Mouse (Mus musculus): Measurements from ENCODE around the gene Rps6ka2. TPM values are rescaled to one million over a fixed set of nuclear protein-coding genes. Genes with fewer than 3 reads are reported as not detected.

Gene Rps6ka2
- total and polyA plus RNA-seq, 2 experiments from 2014 or later = 13.6 to 37.4 TPM

- DNase-seq (ENCODE audit: low spot score) (no peak), ATAC-seq (ENCODE audit: insufficient read depth, low read depth) (no peak)
- Histone ChIP-seq H3K36me3 (replicated peaks; ENCODE audit: control insufficient read depth, insufficient read depth, low read length) (no peaks in the 10 kb centered on the region), H3K27ac (ENCODE audit: low read depth) (no peak overlapping the region), H3K4me2 (ENCODE audit: low read depth, low read length) (no peak overlapping the region), H3K9me3 (replicated peaks; ENCODE audit: control insufficient read depth, low read length) (no peaks in the 10 kb centered on the region), H3K4me3 (ENCODE audit: low read depth, low read length) (no peak overlapping the region), H3K27me3 (ENCODE audit: control insufficient read depth, insufficient read depth, low read length) (no peaks in the 10 kb centered on the region), H3K9ac (replicated peaks; ENCODE audit: low read depth, low read length) (no peak overlapping the region), H3K4me1 (ENCODE audit: control insufficient read depth, insufficient read depth) (peaks cover 9% of the 10 kb centered on the region)
- WGBS = 80% methylated on average over 11 of the region's 11 CpGs
- TF ChIP-seq EP300 (IDR thresholded peaks at IDR 0.05; ENCODE audit: low read depth) = no peak
- TF ChIP-seq CTCF (IDR thresholded peaks at IDR 0.05; ENCODE audit: low read depth) = no peak
Observed at GRCm38 (mm10) chr17:7210648-7211047, 40.7 kb downstream of the Rps6ka2 start.

- no peak for DNase-seq (ENCODE audit: low spot score)
- Histone ChIP-seq H3K9me3 (replicated peaks; ENCODE audit: control insufficient read depth, low read length) (no peaks in the 10 kb centered on the region), H3K27ac (ENCODE audit: low read depth) (no peak overlapping the region), H3K9ac (replicated peaks; ENCODE audit: low read depth, low read length) (no peak overlapping the region), H3K27me3 (ENCODE audit: control insufficient read depth, insufficient read depth, low read length) (no peaks in the 10 kb centered on the region), H3K4me3 (ENCODE audit: low read depth, low read length) (no peak overlapping the region), H3K36me3 (replicated peaks; ENCODE audit: control insufficient read depth, insufficient read depth, low read length) (no peaks in the 10 kb centered on the region), H3K4me2 (ENCODE audit: low read depth, low read length) (no peak overlapping the region), H3K4me1 (ENCODE audit: control insufficient read depth, insufficient read depth) (peaks cover 9% of the 10 kb centered on the region)
- ATAC-seq (ENCODE audit: insufficient read depth, low read depth) = no peak
- TF ChIP-seq EP300 (IDR thresholded peaks at IDR 0.05; ENCODE audit: low read depth) = no peak
- no peak for TF ChIP-seq CTCF (IDR thresholded peaks at IDR 0.05; ENCODE audit: low read depth)
- 55% methylated on average over 4 of the region's 4 CpGs for WGBS
Observed at GRCm38 (mm10) chr17:7211893-7212292, 42.0 kb downstream of the Rps6ka2 start.

- WGBS = 23% methylated on average over 2 of the region's 2 CpGs
- Histone ChIP-seq H3K4me3 (ENCODE audit: low read depth, low read length) (no peak overlapping the region), H3K4me1 (ENCODE audit: control insufficient read depth, insufficient read depth) (peaks cover 17% of the 10 kb centered on the region), H3K27ac (ENCODE audit: low read depth) (no peak overlapping the region), H3K36me3 (replicated peaks; ENCODE audit: control insufficient read depth, insufficient read depth, low read length) (no peaks in the 10 kb centered on the region), H3K27me3 (ENCODE audit: control insufficient read depth, insufficient read depth, low read length) (no peaks in the 10 kb centered on the region), H3K9ac (replicated peaks; ENCODE audit: low read depth, low read length) (no peak overlapping the region), H3K9me3 (replicated peaks; ENCODE audit: control insufficient read depth, low read length) (no peaks in the 10 kb centered on the region), H3K4me2 (ENCODE audit: low read depth, low read length) (no peak overlapping the region)
- ATAC-seq (ENCODE audit: insufficient read depth, low read depth) = peak; percentile 39; the same call in 1 of the 2 replicates
- DNase-seq (ENCODE audit: low spot score) = no peak
- TF ChIP-seq CTCF (IDR thresholded peaks at IDR 0.05; ENCODE audit: low read depth) (no peak), EP300 (IDR thresholded peaks at IDR 0.05; ENCODE audit: low read depth) (no peak)
Observed at GRCm38 (mm10) chr17:7213214-7213613, 43.3 kb downstream of the Rps6ka2 start.

- DNase-seq (ENCODE audit: low spot score) = no peak
- H3K4me3 ChIP-seq (ENCODE audit: low read depth, low read length) = no peak overlapping the region
- TF ChIP-seq CTCF (IDR thresholded peaks at IDR 0.05; ENCODE audit: low read depth) (no peak), EP300 (IDR thresholded peaks at IDR 0.05; ENCODE audit: low read depth) (no peak)
- no peak overlapping the region for H3K27ac ChIP-seq (ENCODE audit: low read depth)
- H3K9me3 ChIP-seq (replicated peaks; ENCODE audit: control insufficient read depth, low read length) = no peaks in the 10 kb centered on the region
- H3K27me3 ChIP-seq (ENCODE audit: control insufficient read depth, insufficient read depth, low read length) = no peaks in the 10 kb centered on the region
- H3K4me2 ChIP-seq (ENCODE audit: low read depth, low read length) = no peak overlapping the region
- no peak for ATAC-seq (ENCODE audit: insufficient read depth, low read depth)
- H3K4me1 ChIP-seq (ENCODE audit: control insufficient read depth, insufficient read depth) = peaks cover 26% of the 10 kb centered on the region
- no peak overlapping the region for H3K9ac ChIP-seq (replicated peaks; ENCODE audit: low read depth, low read length)
- no peaks in the 10 kb centered on the region for H3K36me3 ChIP-seq (replicated peaks; ENCODE audit: control insufficient read depth, insufficient read depth, low read length)
- WGBS = 72% methylated on average over 3 of the region's 3 CpGs
Observed at GRCm38 (mm10) chr17:7214061-7214460, 44.1 kb downstream of the Rps6ka2 start.

GRCm38 (mm10) chr17:7217791-7218329 is 47.9 kb downstream of the Rps6ka2 start:
- Histone ChIP-seq H3K27ac (ENCODE audit: low read depth) (no peak overlapping the region), H3K9ac (replicated peaks; ENCODE audit: low read depth, low read length) (no peak overlapping the region), H3K4me1 (ENCODE audit: control insufficient read depth, insufficient read depth) (peaks cover 23% of the 10 kb centered on the region), H3K4me2 (ENCODE audit: low read depth, low read length) (no peak overlapping the region), H3K27me3 (ENCODE audit: control insufficient read depth, insufficient read depth, low read length) (no peaks in the 10 kb centered on the region), H3K4me3 (ENCODE audit: low read depth, low read length) (no peak overlapping the region), H3K9me3 (replicated peaks; ENCODE audit: control insufficient read depth, low read length) (no peaks in the 10 kb centered on the region), H3K36me3 (replicated peaks; ENCODE audit: control insufficient read depth, insufficient read depth, low read length) (no peaks in the 10 kb centered on the region)
- WGBS = 58% methylated on average over 11 of the region's 11 CpGs
- no peak for TF ChIP-seq EP300 (IDR thresholded peaks at IDR 0.05; ENCODE audit: low read depth)
- TF ChIP-seq CTCF (IDR thresholded peaks at IDR 0.05; ENCODE audit: low read depth) = no peak
- DNase-seq (ENCODE audit: low spot score) (no peak), ATAC-seq (ENCODE audit: insufficient read depth, low read depth) (no peak)

GRCm38 (mm10) chr17:7218396-7218795 is 48.5 kb downstream of the Rps6ka2 start:
- Histone ChIP-seq H3K4me3 (ENCODE audit: low read depth, low read length) (no peak overlapping the region), H3K36me3 (replicated peaks; ENCODE audit: control insufficient read depth, insufficient read depth, low read length) (no peaks in the 10 kb centered on the region), H3K4me2 (ENCODE audit: low read depth, low read length) (no peak overlapping the region), H3K27me3 (ENCODE audit: control insufficient read depth, insufficient read depth, low read length) (no peaks in the 10 kb centered on the region), H3K9me3 (replicated peaks; ENCODE audit: control insufficient read depth, low read length) (no peaks in the 10 kb centered on the region), H3K4me1 (ENCODE audit: control insufficient read depth, insufficient read depth) (peaks cover 23% of the 10 kb centered on the region), H3K9ac (replicated peaks; ENCODE audit: low read depth, low read length) (no peak overlapping the region), H3K27ac (ENCODE audit: low read depth) (0 out of 2 replicates have a peak overlapping the region, but pooled peaks have one; percentile 22)
- no peak for ATAC-seq (ENCODE audit: insufficient read depth, low read depth)
- TF ChIP-seq EP300 (IDR thresholded peaks at IDR 0.05; ENCODE audit: low read depth) (no peak), CTCF (IDR thresholded peaks at IDR 0.05; ENCODE audit: low read depth) (no peak)
- WGBS = 75% methylated on average over 9 of the region's 9 CpGs
- DNase-seq (ENCODE audit: low spot score) = no peak

All from heart, postnatal 0 days (tissue).